Mouse (Mus musculus) spleen, postnatal 10 days (tissue): ENCODE measurements around the gene Olfr318.
"Not testable (repeated sequence)": the region's sequence is repeated elsewhere in the genome, so short reads cannot be mapped to it uniquely, and the experiment has no call there.

ENCODE experiments used
- DNase-seq, 2 experiments: peaks; one replicate each; pipeline ENCODE4 v3.0.0; 2021 to 2022; ENCODE audit warnings: low spot score in 2 of 2

The Olfr318 gene

DNA sequence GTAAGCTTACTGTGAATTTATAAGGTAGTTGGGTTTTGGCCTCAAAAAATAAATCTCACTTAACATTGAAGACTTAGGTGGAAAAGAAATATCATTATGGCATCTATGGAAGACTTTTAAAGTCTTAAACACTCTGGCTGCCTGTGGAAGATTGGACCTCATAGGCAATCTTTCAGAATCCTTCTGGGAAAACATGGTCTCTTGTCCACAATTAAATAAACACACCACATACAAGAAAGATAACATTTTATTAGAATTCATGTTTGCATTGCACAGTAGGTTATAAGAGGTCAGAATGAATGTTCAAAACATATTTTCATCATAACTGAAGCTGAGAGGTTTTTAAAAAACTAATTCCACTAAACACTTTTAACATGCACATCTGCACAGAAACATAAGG, at the start of gene Olfr318:
Olfr318 (minus strand) TSS at position 101 of the 400 bp plus-strand sequence.
- DNase-seq = no peak

DNA sequence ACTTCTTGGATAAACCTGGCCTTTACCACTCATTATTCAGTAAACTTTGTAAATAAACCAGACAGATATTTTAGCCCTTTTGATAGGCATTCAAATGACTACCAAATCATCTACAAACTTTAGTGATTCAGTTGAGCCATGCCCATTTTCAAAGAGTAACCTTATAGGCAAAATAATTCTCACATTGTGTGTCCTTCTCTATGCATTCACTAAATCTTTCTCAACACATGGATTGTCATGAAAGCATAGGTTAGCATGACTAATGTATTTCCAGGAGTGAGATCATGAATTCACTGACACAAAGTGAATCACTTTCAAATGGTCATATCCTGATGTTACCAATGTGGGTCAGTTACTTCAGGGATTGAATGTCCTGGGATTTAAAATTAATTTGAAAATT, 49.1 kb upstream of the Olfr318 start, which contains the start of gene Olfr315:
Olfr315 (plus strand) TSS at position 301 of the 400 bp plus-strand sequence.
- DNase-seq = no peak

DNA sequence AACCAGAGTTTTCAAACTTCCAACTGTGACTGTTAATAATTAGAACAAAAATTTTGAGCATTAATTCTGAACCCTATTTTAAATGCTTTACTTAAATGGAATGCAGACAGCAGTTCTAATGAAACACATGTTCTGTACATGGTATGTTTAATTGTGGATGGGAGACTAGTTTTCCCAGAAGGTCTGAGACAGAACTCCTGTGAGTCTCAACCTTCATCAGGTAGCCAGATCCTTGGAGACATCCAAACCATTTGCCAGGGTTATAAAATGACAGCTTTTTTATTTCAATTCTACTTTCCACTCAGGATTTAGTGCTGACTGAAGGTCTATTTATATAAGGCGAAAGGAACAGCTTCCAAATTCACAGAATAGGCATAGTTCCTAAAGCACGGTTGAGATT, 28.6 kb upstream of the Olfr318 start, which contains the start of gene Olfr316:
Olfr316 (plus strand) TSS at position 301 of the 400 bp plus-strand sequence.
- DNase-seq = no peak

DNA sequence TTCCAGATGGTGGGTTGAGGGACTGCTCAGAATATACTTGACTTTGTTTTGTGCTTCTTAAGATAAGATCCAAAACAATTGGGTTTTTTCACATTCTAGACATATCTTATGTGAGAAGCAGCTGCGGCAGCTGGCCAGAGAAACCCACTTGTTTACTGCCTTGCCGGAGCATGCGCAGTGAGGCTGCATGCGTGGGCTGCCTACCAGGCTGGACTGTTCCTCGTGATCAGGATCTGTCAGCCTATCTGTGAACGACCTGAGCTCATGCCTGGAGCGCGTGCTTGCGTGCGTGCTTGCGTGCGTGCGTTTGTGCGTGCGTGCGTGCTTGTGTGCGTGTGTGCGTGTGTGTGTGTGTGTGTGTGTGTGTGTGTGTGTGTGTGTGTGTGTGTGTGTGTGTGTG, 27.3 kb upstream of the Olfr318 start:
- DNase-seq = not testable (repeated sequence)

DNA sequence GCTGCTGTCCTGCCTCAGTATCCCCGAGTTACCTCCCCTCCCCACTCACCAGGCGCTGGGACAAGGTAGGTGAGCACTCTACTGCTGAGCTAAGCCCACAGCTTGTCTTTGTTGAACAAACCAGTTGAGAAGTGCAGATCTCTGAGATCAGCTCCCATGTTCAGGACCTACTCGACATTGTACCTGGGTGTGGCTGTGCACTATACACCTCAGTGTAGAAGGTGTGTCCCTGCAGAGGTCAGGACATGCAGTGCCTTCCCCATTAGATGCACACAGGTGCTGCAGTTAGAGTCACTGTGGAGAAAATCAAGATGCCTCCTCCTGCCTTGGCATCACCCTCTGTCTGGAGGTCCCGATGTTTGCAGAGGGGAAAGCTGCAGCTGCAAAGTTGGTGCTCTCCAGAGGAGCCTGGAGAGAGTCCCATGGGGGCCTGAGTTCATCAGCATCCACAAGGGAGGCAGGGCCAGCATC, 15.0 kb upstream of the Olfr318 start, which contains the start of gene Olfr317:
Olfr317 (minus strand) TSS at position 421 of the 471 bp plus-strand sequence.
- no peak for DNase-seq

DNA sequence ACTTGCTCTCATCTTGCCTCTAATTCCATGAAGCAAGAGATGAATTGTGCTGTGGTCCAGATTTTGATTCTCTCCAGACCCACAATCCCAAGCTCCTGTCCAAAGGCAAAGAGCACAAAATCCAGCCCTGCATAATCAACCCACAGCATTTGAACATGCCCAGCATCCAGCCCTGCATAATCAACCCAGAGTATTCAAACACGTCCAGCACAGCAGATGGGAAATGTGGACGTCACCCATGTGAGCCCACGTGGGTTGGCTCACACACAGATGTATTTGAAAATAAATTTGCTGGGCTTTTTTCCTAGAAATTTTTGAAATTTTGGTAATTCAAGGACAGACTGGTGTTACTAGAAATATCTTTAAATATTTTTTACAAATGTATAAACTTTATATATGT, 9.6 kb upstream of the Olfr318 start:
- no peak for DNase-seq

DNA sequence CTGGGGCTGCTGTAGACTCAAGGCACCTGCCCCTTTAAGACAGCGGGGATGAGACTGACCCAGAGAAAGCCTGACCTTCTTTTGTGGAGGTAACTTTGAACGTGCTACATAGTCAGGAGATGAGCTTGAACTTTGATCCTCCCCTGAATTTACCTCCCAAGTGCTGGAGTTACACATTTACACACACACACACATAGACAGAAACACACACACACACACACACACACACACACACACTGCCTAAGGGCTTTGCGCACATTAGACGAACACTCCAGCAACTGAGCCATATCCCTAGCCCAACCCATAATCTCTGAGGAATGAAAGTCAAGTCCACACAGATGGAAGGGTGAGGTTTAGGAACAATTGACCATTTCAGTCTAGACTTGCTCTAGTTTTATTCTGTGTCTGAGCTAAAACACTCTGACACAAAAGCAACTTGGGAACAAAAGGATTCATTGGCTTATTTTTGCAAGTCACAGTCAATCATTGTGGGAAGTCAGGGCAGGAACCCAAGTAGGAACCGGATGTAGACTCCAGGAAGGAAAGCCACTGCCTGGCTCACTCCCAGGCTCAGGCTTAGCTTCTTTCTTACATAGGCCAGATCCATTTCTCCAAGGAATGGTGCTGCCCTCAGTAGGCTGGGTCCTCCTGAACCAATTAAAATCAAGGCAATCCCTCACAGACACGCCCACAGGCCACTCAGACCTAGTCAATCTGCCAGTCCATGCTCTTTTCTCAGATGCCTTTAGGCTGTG, 4.3 kb upstream of the Olfr318 start:
- DNase-seq = not testable (repeated sequence)

DNA sequence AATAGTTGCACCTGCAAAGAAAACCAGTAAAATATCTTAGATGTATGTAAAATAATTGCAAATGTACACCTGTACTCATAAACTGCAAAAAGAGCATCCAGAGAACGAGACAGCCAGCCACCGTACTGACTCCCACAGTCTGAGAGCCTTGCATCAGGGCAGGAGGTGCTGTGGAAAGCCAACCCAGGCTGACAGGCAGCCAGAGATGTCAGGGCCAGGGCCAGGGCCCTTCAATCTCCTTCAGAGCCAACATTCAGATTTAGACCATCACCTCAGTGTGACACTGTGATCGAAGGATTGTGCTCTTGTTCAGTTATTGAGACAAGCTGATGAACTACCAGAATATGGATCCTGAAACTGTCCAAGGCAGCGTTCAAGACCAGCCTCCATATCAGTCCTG, 4.1 kb downstream of the Olfr318 start:
- DNase-seq = no peak

DNA sequence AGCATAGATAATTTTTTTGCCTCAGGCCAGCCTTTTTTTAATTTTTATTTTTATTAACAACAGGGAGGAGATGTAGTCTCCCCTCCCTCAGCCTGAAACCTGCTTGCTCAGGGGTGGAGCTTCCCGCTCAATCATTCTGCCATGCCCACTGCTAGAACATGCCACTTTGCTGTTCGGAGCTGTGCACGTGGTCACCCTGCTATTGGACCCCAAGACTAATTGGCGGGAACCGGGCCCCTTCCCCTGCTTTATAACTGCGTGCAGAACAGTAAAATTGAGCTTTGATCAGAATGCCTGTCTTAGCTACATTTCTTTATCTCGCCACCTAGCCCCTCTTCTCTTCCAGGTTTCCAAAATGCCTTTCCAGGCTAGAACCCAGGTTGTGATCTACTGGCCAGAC, 6.1 kb downstream of the Olfr318 start:
- DNase-seq = not testable (repeated sequence)

DNA sequence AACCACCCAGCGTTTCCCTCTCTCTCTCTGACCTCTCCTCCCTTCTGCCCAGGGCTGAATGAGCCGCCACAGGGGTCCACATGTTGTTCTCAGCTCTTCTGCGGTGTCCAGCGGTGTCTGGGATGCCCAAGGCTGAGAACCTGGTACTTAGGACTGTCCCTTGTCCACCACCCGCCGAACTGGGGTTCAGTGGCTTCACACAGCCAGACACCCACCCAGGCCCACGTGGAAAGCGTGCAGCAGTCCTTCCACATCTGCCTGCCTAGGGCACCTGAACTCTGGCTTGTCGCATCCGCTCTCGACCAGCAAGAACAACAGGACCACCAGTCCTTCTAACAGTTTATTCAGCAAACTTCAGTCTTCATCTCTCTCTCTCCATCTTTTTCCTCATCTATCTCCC, 14.7 kb downstream of the Olfr318 start:
- no peak for DNase-seq

DNA sequence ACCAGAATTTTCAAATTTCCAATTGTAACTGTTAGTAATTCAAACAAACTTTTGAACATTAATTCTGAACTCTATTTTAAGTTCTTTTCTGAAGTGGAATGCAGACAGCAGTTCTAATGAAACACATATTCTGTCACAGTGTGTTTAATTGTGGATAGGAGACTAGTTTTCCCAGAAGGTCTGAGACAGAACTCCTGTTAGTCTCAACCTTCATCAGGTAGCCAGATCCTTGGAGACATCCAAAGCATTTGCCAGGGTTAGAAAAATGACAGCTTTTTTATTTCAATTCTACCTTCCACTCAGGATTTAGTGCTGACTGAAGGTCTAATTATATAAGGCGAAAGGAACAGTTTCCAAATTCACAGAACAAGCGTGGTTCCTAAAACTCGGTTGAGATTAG, 25.0 kb downstream of the Olfr318 start, which contains the start of gene Olfr319:
Olfr319 (plus strand) TSS at position 301 of the 400 bp plus-strand sequence.
- DNase-seq = no peak

DNA sequence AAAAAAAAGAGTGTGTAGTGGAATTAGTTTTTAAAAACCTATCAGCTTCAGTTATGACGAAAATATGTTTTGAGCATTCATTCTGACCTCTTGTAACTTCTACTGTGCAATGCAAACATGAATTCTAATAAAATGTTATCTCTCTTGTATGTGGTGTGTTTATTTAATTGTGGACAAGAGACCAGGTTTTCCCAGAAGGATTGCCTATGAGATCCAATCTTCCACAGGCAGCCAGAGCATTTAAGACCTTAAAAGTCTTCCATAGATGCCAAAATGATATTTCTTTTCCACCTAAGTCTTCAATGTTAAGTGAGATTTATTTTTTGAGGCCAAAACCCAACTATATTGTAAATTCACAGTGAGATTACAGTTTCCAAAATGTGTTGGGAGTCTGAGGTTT, 43.0 kb downstream of the Olfr318 start, which contains the start of gene Olfr320:
Olfr320 (plus strand) TSS at position 301 of the 400 bp plus-strand sequence.
- no peak for DNase-seq

DNA sequence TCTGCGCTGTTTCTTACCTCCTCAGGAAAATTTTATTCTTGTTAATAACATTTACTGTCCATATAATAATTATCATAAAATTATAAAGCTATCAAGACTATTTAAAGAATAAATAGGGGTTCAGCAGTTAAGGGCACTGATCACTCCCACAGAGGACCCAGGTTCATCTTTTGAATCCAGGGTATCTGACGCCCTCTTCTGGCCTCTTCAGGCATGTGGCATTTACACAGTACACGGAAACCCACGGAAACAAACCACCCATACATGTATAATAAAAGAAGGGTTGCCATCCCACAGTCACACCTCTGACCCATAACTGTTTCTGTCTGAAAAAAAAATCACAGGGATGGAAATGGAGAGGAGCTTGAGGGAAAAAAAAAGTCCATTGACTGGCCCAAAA, 52.0 kb downstream of the Olfr318 start:
- no peak for DNase-seq

DNA sequence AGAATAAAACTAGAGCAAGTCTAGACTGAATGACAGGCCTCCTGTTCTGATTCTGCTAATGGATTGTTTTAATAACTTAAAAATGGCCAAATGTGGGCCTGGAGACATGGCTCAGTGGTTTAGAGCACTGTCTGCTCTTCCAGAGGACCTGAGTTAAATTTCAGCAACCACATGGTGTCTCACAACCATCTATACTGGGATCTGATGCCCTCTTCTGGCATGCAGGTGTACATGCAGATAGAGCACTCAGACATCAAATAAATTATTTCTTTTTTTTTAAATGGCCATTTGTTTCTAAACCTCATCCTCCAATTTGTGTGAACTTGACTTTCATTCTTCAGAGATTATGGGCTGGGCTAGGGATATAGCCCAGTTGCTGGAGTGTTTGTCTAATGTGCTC, 54.6 kb downstream of the Olfr318 start:
- DNase-seq = no peak
